Mouse (Mus musculus) brain, embryonic 14.5 days (tissue): ENCODE measurements around the gene Hnrnph2.

Experiments used
- CTCF ChIP-seq: fragments of 200-500 bp; IDR thresholded peaks from 2 replicates; pipeline ENCODE4 v1.5.1; 2012; ENCODE audit warnings: inconsistent platforms, mild to moderate bottlenecking, moderate library complexity, borderline replicate concordance; ENCODE audit not compliant: insufficient read depth, insufficient read length; ENCODE audit errors: extremely low read depth
- POLR2A ChIP-seq: fragments of 200-500 bp; IDR thresholded peaks from 2 replicates; pipeline ENCODE4 v1.6.1; 2012; ENCODE audit warnings: mild to moderate bottlenecking, inconsistent platforms, borderline replicate concordance; ENCODE audit not compliant: poor library complexity, insufficient read depth, insufficient read length, severe bottlenecking; ENCODE audit errors: extremely low read depth

DNA sequence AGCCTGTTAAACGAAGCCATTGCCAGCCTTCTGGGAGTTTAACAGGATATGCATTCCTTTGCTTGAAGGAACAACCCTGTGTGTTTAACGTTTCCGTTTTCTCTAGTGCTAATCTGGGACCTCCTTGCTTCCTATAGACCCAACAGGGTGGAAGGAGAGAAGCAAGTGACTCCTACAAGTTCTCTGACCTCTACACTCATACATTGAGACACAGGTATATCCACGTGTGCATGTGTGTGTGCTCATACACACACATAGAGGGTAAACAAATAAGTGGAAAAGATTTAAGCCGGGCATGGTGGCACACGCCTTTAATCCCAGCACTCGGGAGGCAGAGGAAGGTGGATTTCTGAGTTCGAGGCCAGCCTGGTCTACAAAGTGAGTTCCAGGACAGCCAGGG lies 46.4 kb downstream of the Hnrnph2 start:
- TF ChIP-seq CTCF = no peak
- no peak for TF ChIP-seq POLR2A
